Mouse (Mus musculus) hindlimb bud, embryonic 11.5 days (tissue): ENCODE results near the gene Fyn.

ENCODE experiments used
- DNase-seq: peaks from one replicate; pipeline ENCODE4 v3.0.0-alpha.2; 2012; ENCODE audit warnings: low read depth, low spot score; ENCODE audit errors: extremely low spot score

Fyn gene

GRCm38 (mm10) chr10:39503331-39503730 lies 134.7 kb downstream of the Fyn start:
- DNase-seq = no peak

GRCm38 (mm10) chr10:39505007-39505406 lies 136.4 kb downstream of the Fyn start:
- no peak for DNase-seq

DNA sequence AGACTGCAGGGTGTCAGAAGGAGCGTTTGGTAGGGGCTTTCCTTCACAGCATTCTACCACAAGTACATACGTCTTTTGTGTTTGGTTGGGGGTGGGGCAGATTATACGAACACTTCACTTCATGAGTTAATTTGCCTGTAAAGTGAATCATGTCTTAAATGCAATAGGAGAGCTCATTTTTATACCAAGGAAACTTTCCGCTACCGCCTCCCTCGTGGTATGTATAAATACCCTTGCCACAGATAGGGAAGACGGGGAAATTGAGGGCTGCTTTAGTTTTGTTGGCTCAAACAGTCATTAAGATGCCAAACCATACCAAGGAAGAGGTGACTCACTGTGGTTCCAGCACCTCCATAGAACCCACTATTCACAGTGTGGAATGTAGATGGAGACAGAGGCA lies 137.0 kb downstream of the Fyn start:
- no peak for DNase-seq

DNA sequence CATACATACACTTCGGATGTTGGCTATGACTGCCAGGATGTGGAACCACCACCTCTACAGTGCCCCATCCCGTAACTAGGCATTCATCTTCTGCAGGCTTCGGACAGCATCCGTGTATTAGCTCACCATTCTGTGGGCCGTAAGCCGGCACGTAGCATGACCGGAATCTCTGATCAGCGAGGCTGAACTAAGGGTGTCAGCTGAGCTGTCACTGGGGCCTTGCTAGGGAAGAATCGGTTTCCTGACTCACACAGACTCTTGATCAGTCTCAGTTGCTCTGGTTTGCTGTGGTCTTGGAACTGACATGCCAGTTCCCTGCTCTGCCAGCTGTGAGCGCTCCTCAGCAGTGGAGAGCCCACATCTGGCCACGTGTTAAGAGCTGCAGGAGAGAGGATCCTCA lies 137.7 kb downstream of the Fyn start:
- DNase-seq = no peak

DNA sequence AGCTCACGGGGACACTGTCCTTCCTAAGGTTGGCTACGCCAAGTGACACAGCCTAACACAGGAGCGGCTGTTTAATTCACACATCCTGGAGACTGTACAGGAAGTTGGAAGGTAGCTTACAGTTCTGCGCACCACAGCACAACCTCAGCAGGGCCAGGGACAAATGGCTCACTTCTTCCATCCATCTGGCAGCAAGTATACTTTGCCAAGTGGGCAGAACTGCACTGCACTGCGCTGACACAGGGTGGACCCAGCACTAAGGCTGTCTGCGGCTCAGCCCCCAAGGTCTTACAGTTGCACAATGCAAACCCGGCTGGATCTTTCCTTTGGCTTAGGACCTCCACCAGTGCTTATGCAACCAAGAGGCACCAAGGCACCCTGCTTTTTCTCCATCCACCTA lies 138.2 kb downstream of the Fyn start:
- DNase-seq = no peak

- DNase-seq = no peak
These were observed 140.1 kb downstream of the Fyn start for GRCm38 (mm10) chr10:39508801-39509200.

GRCm38 (mm10) chr10:39509937-39510336 lies 141.3 kb downstream of the Fyn start:
- DNase-seq = no peak

DNA sequence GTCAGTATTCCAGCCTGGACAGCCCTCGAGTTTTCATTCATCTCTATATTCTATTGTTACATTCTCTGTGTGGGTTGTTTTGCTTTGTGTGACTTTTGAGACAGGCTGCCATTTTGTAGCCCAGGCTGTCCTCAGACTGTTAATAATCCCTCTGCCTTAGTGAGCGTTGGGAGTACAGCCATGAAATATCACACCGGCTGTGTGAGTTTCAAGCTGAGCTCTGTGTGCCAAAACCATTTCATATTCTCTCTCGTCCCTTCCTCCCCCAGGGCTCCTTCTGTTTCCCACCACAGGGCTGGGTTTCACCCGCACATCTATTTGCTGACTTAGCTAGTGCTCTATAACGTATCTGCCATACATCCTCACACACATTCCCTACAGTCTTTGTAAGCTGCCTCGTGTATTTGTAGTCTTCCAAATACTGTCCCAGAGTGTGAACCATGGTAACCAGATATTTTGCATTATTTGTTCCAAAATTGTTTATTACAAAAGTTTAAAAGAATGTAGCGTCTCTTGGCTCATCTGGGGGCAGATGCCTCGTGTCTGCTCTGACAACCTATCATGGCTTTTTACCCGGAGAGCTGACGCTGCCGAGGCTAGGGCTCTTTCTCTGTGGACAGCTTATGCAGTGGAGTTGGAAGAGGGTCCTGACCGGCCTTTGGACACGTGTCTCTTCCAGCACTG lies 144.1 kb downstream of the Fyn start:
- DNase-seq = no peak

DNA sequence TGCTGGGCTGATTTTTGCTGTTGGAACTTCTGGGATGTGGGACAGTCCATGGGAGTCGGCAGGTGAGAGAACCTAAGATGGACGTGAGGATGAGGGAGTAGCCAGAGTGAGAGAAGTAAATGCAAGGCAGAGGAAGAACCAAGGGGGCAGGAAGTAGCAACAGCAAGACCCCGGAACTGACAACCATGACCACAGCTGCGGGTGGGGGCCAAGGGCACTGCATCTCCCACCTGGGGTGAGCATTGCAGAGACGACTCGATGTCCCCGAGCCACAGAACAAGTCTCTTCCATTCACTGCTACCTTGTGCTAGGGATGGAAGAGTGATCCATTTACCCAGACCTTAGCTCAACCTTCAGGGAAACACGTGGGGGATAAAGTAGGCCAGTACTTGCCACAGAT lies 146.3 kb downstream of the Fyn start:
- no peak for DNase-seq

GRCm38 (mm10) chr10:39516541-39517133 lies 148.0 kb downstream of the Fyn start:
- no peak for DNase-seq

DNA sequence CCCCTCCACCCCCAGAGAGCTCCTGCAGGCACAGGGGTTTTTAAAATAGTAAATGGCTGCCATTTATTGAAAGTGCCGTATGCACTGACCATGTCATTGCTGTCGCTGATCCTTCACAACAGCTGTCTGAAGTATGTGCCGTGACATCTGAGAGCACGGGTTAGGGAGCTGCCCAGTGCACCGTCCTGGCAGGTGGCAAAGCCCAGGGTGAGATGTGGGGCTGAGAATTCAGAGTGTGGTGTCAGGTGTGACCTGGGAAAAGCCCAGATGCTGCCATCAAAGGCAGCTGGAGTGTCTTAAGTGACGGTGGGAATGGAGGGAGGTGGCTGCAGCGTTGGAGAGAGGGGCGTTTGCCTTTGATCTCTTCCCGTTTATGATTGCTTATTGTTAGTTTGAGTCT lies 148.7 kb downstream of the Fyn start:
- DNase-seq = no peak

DNA sequence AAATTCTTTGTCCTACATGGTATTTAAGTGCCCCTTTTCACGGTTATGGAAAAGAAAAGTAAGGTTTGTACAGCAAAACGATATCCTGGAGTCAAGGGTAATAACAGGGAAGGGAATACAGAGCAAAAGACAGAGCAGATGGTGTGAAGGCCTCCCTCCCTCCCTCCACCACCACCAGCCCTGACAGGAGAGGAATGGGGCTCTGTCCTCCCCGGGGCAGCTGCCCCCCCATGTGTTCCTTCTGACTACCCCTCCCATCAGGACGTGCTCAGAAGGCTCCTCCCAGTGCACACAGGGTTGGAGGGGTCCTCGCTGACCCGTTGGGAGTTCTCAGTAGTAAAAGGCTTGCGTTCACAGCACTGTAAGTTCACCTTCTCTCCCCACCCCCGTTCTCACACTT lies 149.6 kb downstream of the Fyn start:
- DNase-seq = no peak

- no peak for DNase-seq
These were observed 150.2 kb downstream of the Fyn start for GRCm38 (mm10) chr10:39518859-39519258.

DNA sequence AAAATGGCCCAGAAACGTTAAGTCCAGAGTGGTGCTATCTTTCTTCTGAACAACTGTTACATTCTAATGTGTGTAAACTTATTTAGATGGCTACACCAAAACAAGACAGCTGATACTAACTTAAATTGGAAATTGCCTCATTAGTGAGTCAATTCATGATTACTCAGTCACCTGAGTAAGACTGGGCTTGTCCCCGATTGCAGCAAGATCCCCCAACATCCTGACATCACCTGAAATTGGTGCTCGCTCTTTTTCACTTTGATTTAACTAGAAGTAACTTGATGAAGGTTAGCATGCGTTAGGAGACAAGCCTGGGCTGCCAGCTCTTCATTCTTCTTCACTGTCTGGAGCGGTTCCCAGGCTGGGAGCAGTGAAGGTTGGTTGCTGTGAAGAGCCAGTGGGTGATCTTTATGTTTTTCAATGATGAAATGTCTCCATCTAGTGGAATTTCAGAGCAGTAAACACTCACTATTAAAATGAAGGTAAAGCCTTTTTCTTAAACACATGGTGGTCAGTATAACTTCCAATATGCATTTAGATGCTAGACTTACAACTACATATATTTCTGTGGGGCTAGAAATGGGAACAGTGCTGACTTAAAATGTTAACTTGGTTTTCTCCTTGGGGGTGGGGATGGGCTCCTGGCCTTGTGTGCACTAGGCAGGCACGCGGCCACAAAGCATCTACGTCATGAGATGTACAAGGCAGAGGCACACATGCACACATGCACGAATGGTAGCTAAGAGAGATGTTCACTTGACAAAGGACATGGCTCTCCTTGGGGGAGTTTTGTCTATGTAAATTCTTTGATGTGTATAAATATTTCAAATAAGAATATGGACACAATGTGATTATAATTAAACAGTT lies 151.7 kb downstream of the Fyn start:
- no peak for DNase-seq

- DNase-seq = no peak
These were observed 152.7 kb downstream of the Fyn start for GRCm38 (mm10) chr10:39521327-39521726.

DNA sequence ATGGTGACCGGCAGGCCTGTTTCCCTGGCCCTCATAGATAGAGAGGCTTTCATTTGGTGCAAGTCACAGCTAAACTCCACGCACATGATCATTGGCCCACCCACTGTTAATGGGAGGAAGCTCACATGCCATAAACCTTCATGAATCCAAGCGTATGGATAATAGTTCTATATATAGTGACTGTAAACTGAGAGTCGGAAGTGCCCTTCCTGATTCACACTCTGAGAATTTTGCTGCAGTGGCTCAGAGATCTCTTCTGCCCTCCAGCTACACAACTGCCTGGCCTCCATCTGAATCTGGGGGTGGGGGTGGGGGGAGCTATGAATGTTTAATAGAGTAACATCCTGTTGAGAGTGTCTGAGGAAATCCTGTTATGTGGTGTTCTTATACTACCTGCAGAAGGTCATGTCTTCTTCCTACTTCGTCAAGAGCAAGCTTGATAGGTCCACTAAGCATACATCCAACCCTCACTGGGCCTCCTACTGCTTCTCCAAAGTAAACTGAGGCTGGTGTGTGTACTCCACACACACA lies 153.3 kb downstream of the Fyn start:
- DNase-seq = no peak

DNA sequence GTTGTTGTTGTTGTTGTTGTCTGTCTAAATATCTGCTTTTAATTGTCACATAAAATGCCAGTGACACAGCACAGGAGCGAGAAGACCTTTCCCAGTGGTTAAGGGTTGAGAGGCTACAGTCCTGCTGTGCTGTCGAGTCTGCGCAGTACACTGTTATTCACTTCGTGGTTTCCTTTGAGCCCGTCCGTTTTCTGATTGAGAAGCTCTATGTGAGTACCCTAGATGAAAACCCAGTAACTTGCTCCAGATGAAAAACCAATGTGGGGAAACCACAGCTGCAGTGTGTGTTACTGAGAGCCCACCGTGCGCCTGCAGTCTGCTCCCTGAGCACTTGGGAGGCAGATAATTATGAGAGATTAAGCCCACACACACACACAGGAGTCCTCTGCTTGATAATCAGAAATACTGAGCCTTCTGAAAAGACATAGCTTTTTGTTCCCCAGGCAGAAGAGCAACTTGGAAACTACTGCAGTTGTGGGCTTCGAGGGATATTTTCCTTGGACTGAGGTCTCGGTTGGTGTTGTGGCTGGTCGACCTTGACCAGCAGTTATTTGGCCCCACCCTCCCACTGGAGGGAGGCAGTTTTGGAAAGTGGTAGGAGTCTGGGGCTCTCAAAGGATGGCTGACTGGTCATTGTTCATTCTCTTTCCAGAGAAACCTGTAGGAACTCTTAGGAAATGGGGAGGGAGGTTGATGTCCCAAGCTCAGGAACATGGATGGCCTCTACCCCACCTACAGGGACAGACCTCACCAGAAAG lies 154.4 kb downstream of the Fyn start:
- DNase-seq = no peak

DNA sequence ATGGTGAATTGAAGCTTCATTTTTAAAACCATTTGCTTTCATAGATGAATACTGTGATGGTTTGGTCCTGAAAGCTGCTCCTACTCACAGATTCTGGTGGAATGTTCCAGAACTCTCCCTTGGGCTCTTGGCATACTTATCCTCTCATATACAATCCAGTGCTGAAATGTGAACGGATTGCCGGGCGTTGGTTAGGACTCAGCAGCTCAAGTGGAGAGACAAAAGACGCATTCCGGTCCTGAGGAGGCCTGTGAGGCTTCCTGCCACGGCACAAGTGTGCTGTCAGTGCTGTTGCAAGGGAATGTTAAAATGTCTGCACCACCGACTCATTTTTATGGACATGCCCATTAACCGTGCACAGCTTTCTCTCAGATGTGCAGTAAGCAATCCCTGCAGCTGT lies 155.7 kb downstream of the Fyn start:
- DNase-seq = no peak

DNA sequence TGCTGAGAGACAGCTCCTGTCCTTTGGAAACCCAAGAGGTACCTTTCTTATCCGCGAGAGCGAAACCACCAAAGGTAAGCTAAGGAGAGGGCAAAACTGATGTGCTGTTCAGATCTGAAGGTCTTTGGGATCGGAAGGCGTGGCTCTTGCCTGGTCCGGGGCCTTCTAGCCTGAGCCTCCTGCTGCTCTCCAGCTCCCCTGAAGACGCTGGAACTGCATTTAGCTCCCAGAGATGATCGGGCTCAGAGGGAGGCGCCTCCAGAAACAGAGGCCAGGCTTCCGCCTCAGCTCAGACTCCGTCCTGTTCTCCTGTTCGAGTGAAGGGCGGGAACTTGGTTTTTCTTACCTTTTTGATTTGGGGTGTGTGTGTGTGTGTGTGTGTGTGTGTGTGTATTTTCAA lies 156.8 kb downstream of the Fyn start:
- DNase-seq = no peak

GRCm38 (mm10) chr10:39527113-39527512 lies 158.5 kb downstream of the Fyn start:
- DNase-seq = no peak

- no peak for DNase-seq
These were observed 160.5 kb downstream of the Fyn start for GRCm38 (mm10) chr10:39529179-39529578.
